Mouse (Mus musculus): Measurements from ENCODE around the gene Adgrd1.

GRCm38 (mm10) chr5:129242265-129242664 lies 145.7 kb downstream of the Adgrd1 start:
- TF ChIP-seq CTCF (IDR thresholded peaks at IDR 0.05; ENCODE audit: borderline replicate concordance, control insufficient read depth, extremely low read depth, insufficient read depth, low read length, poor library complexity) (no peak), POLR2A (IDR thresholded peaks at IDR 0.05; ENCODE audit: control insufficient read depth, extremely low read depth, insufficient read depth, low read length, poor library complexity) (no peak)
